Mouse (Mus musculus): Measurements from ENCODE around the gene Gm20388.

DNA sequence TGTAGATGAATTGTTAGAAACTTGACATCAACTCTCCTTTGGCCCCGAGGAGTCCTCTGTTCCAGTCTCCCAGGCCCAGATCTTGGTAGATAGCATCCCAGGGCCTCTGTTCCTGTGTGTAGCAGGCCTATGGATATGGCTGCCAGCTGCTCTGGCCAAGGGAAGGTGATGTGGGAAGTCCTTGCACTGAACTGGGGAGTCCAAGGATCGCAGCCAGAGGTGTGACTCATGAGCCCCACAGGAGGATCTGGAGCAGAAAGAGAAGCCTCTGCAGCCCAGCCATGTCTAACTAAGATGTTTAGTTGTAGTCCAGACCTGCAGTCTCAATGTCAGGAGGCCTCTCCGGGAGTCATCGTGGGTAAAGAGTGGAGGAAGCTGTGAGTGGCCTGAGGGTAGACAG is 4390.9 kb downstream of the Gm20388 start:
- TF ChIP-seq EP300 (IDR thresholded peaks at IDR 0.05; ENCODE audit: low read depth) = no peak
- TF ChIP-seq CTCF (IDR thresholded peaks at IDR 0.05; ENCODE audit: low read depth) = no peak
